ENCODE assay signal across 21 mouse cellular contexts in the genomic region with DNA sequence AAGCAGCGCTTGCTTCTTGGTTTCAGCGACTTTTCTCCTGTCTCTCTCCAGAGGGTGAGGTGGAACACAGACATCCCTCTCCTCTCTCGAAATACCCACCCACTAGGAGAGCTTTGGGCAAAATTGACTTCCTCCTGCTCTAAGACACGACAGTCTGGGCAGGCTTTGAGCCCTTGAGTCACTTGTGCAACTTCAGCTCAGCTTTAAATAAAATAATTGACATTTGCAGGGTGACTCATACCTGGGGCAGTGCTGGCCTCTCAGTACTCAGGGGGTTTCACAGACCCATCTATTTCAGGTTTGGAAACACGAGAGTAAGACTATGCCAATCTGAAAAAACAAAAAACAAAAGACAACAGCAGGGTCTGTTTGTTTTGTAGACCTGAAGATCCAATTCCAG. TPM values are rescaled to one million over a fixed set of nuclear protein-coding genes. Genes with fewer than 3 reads are reported as not detected.
"Had no signal": no experiment of that assay in that cellular context is flagged by ENCODE, and none has a peak within 500 bp of the region (broad histone marks: within the 10 kb centered on the region; RNA-seq: fewer than 3 reads in every experiment).

No protein-coding gene starts in this region.

- DNase-seq: kidney, adult 18-20 months; kidney, postnatal 14 days; layer of hippocampus, postnatal 36 days; lung, adult 18-20 months; lung, postnatal 4 days; right cerebral cortex, adult 18-20 months; thymus, adult 2 months; thymus, postnatal 25 days had no signal

- H3K36me3 ChIP-seq: intestine, embryonic 15.5 days; kidney, embryonic 15.5 days; limb, embryonic 13.5 days; midbrain, embryonic 15.5 days; neural tube, embryonic 15.5 days had no signal

- H3K9ac ChIP-seq: intestine, embryonic 15.5 days; kidney, embryonic 15.5 days; limb, embryonic 13.5 days; liver, embryonic 14.5 days; midbrain, embryonic 15.5 days; neural tube, embryonic 15.5 days had no signal

- H3K9me3 ChIP-seq: intestine, embryonic 15.5 days; kidney, embryonic 15.5 days; limb, embryonic 13.5 days; megakaryocyte, embryonic 14.5 days; midbrain, embryonic 15.5 days; neural tube, embryonic 15.5 days had no signal

- H3K4me3 ChIP-seq: intestine, embryonic 15.5 days; kidney, embryonic 15.5 days; limb, embryonic 13.5 days; megakaryocyte, embryonic 14.5 days; midbrain, embryonic 15.5 days; neural tube, embryonic 15.5 days had no signal

- H3K27me3 ChIP-seq: intestine, embryonic 15.5 days; kidney, embryonic 15.5 days; limb, embryonic 13.5 days; midbrain, embryonic 15.5 days; neural tube, embryonic 15.5 days had no signal

- H3K27ac ChIP-seq: intestine, embryonic 15.5 days; kidney, embryonic 15.5 days; liver, embryonic 14.5 days; midbrain, embryonic 15.5 days had no signal

- H3K4me2 ChIP-seq: intestine, embryonic 15.5 days; kidney, embryonic 15.5 days; limb, embryonic 13.5 days; midbrain, embryonic 11.5 days; midbrain, embryonic 15.5 days; neural tube, embryonic 15.5 days had no signal

- ATAC-seq: intestine, embryonic 15.5 days; midbrain, embryonic 15.5 days had no signal

RNA-seq across cellular contexts. Expression of a gene that starts 51.2 kb away (rescaled TPM):
- total RNA-seq: liver, adult 2 months had no signal
- polyA plus RNA-seq: intestine, embryonic 15.5 days; kidney, embryonic 15.5 days; limb, embryonic 13.5 days; liver, adult 2 months; liver, embryonic 14.5 days; lung, embryonic 16.5 days; midbrain, embryonic 11.5 days; neural tube, embryonic 11.5 days; stomach, embryonic 14.5 days; thymus, adult 2 months; urinary bladder, adult 2 months had no signal
